Mouse (Mus musculus): ENCODE results near the gene Tada1. TPM values are rescaled to one million over a fixed set of nuclear protein-coding genes. Genes with fewer than 3 reads are reported as not detected.

Gene Tada1
- polyA plus RNA-seq, 1 experiment = 24.5 TPM

Other genes with a start within 250 kb of the Tada1 start
- gene Gpa33, start 248.9 kb upstream of the Tada1 start, polyA plus RNA-seq (2012; rRNA removed) = 57.3 and 59.9 TPM in 2 replicates
- gene Mael, start 140.3 kb upstream of the Tada1 start, polyA plus RNA-seq (2012; rRNA removed) = not detected in 2 replicates
- 2.7 and 3.4 TPM in 2 replicates for gene Ildr2, start 125.0 kb upstream of the Tada1 start, polyA plus RNA-seq (2012; rRNA removed)
- gene Pogk, start 30.8 kb downstream of the Tada1 start, polyA plus RNA-seq (2012; rRNA removed) = 10.4 and 10.5 TPM in 2 replicates
- gene Gm4846, start 118.5 kb downstream of the Tada1 start, polyA plus RNA-seq (2012; rRNA removed) = not detected in 2 replicates

Measured in urinary bladder, adult 2 months (tissue).